Mouse (Mus musculus): ENCODE measurements around the gene Pdgfb.

The Pdgfb gene

DNA sequence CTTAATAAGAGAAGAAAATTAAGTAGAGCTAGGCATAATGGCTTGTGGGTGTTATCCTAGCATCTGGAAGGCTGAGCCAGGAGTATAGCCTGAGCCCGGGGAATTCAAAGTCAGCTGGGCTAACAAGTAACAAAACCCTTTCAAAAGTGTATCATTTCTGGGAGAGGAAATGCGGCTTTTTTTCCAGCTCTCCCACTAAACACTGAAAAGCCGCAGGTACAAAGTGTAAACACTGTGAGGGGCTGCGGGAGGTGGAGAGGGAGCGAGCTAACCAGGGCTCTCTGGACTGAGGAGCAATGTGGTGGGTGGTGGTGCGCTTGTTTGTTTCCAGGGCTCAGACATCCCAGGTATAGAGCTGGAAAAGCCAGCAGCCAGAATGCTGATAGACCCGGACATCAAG, 50.4 kb downstream of the Pdgfb start:
- no peak for TF ChIP-seq GATA4 (IDR thresholded peaks at IDR 0.05; ENCODE audit: insufficient replicate concordance, low read length)

DNA sequence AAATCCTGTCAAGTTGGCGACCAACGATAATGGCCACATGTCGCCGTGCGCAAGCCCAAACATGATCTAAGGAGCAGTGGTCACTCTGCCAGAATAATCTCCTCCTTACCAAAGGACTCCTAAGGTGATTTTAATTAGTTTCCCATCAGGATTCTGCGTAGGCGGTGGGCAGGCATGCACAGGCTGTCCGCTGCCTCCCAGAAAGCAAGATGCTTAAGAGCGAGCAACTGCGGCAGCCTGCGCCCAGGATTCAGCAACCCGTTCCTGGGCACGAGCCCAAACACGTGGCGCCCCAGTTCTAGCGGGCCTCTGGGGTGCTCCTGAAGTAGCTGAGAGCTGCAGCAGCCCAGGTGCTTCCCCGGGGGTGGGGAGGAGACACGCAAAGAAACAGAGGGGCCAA, 52.1 kb downstream of the Pdgfb start:
- no peak for TF ChIP-seq GATA4 (IDR thresholded peaks at IDR 0.05; ENCODE audit: insufficient replicate concordance, low read length)

DNA sequence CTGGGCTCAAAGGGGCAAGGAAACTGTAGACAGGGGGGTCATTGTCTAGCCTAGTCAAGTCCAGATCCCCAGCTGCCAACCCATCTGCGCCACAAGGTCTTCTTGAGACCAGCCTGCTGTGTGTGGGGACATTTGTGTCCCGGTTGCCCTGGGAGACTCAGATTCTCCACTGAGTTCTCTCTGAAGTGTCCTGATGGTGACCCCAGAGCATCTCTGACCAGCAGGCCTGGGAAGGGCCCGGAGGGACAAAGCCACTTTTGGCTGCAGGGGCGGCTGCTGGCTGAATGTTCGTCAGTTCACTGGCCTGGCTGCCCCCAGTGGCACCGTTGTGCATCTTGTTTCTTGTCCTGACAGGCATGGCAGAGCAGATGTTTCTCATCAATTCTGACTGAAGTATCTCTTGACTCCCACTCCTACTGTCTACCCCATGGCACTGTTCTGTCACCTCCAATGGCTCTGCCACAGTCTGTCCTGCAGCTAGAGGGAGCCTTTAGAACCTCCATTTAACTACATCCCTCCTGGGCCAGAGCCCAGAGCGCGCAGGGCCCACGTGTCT, 53.3 kb downstream of the Pdgfb start:
- no peak for TF ChIP-seq GATA4 (IDR thresholded peaks at IDR 0.05; ENCODE audit: insufficient replicate concordance, low read length)

DNA sequence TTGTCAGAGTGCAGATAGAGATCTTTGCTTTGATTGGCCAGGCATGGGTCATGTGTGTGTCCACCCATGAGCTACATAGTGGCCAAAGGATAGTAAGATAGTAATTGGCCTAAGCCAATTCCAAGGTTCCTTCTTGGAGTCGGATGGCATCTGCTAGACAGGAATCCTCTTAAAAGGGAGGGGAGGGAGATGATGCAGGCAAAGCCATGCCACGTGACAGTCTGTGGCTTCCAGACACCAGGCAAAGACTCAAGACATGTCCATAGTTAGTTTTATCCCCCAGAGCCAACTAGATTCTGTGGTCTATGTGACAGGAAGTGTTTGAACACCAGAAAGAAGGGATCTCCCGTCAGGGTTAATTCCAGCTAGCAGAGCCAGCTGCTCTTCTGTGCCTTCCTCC, 56.4 kb downstream of the Pdgfb start:
- no peak for TF ChIP-seq GATA4 (IDR thresholded peaks at IDR 0.05; ENCODE audit: insufficient replicate concordance, low read length)

DNA sequence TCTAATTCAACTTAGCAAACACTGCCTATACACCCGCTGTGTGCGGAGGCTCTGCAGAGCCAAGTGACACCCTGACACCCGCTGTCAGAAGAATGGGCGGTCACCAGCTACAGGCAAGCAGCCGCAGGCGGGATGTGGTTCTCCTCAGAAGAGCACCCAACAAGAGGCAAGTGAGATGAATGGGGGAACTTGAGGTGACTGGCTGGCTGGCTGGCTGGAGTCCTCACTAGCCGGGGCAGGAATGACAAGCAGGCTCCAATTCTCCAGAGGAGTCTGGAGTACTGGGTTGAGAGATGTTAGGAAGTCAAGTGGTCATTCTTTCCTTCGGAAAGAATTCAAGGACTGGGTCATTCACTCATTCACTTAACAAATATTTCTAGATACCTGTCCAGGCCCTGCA, 58.2 kb downstream of the Pdgfb start:
- TF ChIP-seq GATA4 (IDR thresholded peaks at IDR 0.05; ENCODE audit: insufficient replicate concordance, low read length): no peak

- TF ChIP-seq GATA4 (IDR thresholded peaks at IDR 0.05; ENCODE audit: insufficient replicate concordance, low read length): no peak
These were observed 61.3 kb downstream of the Pdgfb start for GRCm38 (mm10) chr15:79953470-79953869.

- no peak for TF ChIP-seq GATA4 (IDR thresholded peaks at IDR 0.05; ENCODE audit: insufficient replicate concordance, low read length)
These were observed 62.1 kb downstream of the Pdgfb start for GRCm38 (mm10) chr15:79952504-79953231.

DNA sequence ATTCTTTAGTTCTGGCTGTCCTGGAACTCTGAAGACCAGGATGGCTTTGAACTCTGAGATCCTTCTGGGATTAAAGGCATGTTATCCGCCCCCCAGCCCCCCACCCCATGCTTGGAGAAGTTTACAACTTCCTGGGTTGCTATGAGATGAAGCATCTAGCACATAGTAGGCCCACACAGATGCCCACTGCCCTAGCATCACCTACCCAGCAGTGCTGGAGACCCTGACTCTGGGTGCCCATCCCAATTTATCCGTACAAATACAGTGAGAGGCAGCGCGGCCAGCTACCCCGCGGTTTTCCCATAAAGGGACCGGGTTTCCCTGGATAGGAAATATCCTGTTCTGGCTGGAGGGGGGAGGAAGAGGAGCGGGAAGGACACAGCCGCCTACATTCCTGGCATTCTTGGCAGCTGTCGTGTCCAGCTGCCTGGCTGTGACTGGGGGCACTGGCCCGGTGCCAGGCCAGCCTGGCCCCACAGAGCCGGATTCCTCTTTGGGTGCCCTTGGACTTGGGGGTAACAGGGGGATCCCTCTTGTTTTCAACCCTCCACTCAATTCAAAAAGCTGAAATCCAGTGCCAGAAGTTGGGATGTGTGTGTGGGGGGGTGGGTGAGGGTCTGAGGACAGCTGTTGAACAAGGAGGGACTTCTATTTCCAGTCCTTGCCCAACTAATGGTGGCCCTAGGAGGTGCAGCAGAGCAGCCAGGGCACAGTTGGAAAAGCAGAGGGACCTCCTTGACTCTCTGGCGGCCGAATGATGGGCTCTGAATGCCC, 62.9 kb downstream of the Pdgfb start:
- no peak for TF ChIP-seq GATA4 (IDR thresholded peaks at IDR 0.05; ENCODE audit: insufficient replicate concordance, low read length)

DNA sequence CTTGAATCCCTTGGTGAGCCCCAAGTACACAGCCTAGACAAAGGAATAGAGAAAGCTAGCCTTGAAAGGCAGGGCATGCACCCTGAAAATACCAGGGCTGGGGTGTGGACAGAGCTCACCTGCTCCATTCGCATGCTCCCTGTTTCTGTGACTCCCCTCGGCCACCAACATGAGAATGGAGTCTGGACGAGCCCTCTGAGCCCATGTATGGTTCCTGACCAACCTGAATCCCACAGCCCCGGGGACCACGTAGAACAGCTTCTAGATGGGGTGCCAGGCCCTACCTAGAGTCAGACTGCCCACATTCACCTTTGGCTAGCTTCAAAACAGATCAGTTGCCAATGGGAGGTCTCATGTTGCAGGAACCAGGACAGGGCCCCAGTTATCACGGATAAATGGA, 63.6 kb downstream of the Pdgfb start:
- TF ChIP-seq GATA4 (IDR thresholded peaks at IDR 0.05; ENCODE audit: insufficient replicate concordance, low read length): no peak

- no peak for TF ChIP-seq GATA4 (IDR thresholded peaks at IDR 0.05; ENCODE audit: insufficient replicate concordance, low read length)
These were observed 64.3 kb downstream of the Pdgfb start for GRCm38 (mm10) chr15:79950250-79951025.

GRCm38 (mm10) chr15:79947681-79948080, 67.1 kb downstream of the Pdgfb start:
- TF ChIP-seq GATA4 (IDR thresholded peaks at IDR 0.05; ENCODE audit: insufficient replicate concordance, low read length): no peak

- no peak for TF ChIP-seq GATA4 (IDR thresholded peaks at IDR 0.05; ENCODE audit: insufficient replicate concordance, low read length)
These were observed 68.0 kb downstream of the Pdgfb start for GRCm38 (mm10) chr15:79946790-79947189.

- TF ChIP-seq GATA4 (IDR thresholded peaks at IDR 0.05; ENCODE audit: insufficient replicate concordance, low read length): no peak
These were observed 68.8 kb downstream of the Pdgfb start for GRCm38 (mm10) chr15:79946022-79946421.

Measured in liver, adult (tissue).